Mouse (Mus musculus) heart, embryonic 14.5 days (tissue): ENCODE data around the gene Kif3a. TPM values are rescaled to one million over a fixed set of nuclear protein-coding genes. Genes with fewer than 3 reads are reported as not detected.

Source experiments
- ATAC-seq: fragments of 200-750 bp; cut with Nextera tagmentation; 2 replicates; pipeline ENCODE4 v1.8.0; 2017; ENCODE audit warnings: low read depth, moderate TSS enrichment; ENCODE audit not compliant: insufficient number of reproducible peaks, insufficient read depth, low FRiP score
- H3K27ac ChIP-seq, 2 experiments: fragments of 200-500 bp in 1 of 2; fragments of 300-500 bp in 1 of 2; sonication (generic) in 1 of 2; replicated peaks in 1 of 2; 2 replicates each; pipeline ENCODE4 v1.5.1; 2012 to 2014; ENCODE audit warnings: low read depth in 2 of 2, low read length in 2 of 2, control low read depth in 1 of 2, mild to moderate bottlenecking in 1 of 2, mixed read lengths in 1 of 2; ENCODE audit not compliant: control insufficient read depth in 1 of 2, insufficient read depth in 1 of 2
- H3K27me3 ChIP-seq: fragments of 300-500 bp; sonication (generic); 2 replicates; pipeline ENCODE4 v1.6.1; 2014; ENCODE audit warnings: mild to moderate bottlenecking, low read length, control low read depth; ENCODE audit not compliant: control insufficient read depth, insufficient read depth
- H3K36me3 ChIP-seq: fragments of 300-500 bp; sonication (generic); 2 replicates; pipeline ENCODE4 v1.6.1; 2014; ENCODE audit warnings: mild to moderate bottlenecking, control low read depth, low read length, mixed read lengths; ENCODE audit not compliant: control insufficient read depth, insufficient read depth
- H3K4me1 ChIP-seq, 2 experiments: fragments of 200-500 bp in 1 of 2; fragments of 300-500 bp in 1 of 2; sonication (generic) in 1 of 2; 2 replicates each; pipeline ENCODE4 v1.6.1; 2012 to 2014; ENCODE audit warnings: low read length in 2 of 2, control low read depth in 1 of 2, mixed read lengths in 1 of 2; ENCODE audit not compliant: control insufficient read depth in 2 of 2, insufficient read depth in 2 of 2
- H3K4me2 ChIP-seq: fragments of 300-500 bp; sonication (generic); 2 replicates; pipeline ENCODE4 v1.6.1; 2014; ENCODE audit warnings: mild to moderate bottlenecking, low read length
- H3K4me3 ChIP-seq, 2 experiments: fragments of 200-500 bp in 1 of 2; fragments of 300-500 bp in 1 of 2; sonication (generic) in 1 of 2; 2 replicates each; pipeline ENCODE4 v1.5.1; 2012 to 2014; ENCODE audit warnings: low read length in 2 of 2, mild to moderate bottlenecking in 2 of 2, control low read depth in 1 of 2, low read depth in 1 of 2, moderate library complexity in 1 of 2; ENCODE audit not compliant: control insufficient read depth in 1 of 2, insufficient read depth in 1 of 2
- H3K9ac ChIP-seq: fragments of 300-500 bp; sonication (generic); 2 replicates; pipeline ENCODE4 v1.6.1; 2014; ENCODE audit warnings: mild to moderate bottlenecking, low read length
- H3K9me3 ChIP-seq: fragments of 300-500 bp; sonication (generic); 2 replicates; pipeline ENCODE4 v1.6.1; 2016; ENCODE audit warnings: low read length, control low read depth; ENCODE audit not compliant: control insufficient read depth
- WGBS: fragments of 180-500 bp; shearing (Covaris S2); extraction: QIAGEN DNeasy Blood & Tissue Kit; methylation state at CpG from one replicate; pipeline ENCODE4 v1.1.7; 2014; 5-methylcytosine and 5-hydroxymethylcytosine counted together
- polyA plus RNA-seq: library from polyadenylated mRNA; unstranded; fragments of >200 nt; fragmentation: Nextera tagmentation; extraction: Ambion mirVana; gene quantifications from 2 replicates; pipeline ENCODE4 v1.2.1, GENCODE M21; 2014

The Kif3a gene
- polyA plus RNA-seq, 1 experiment from 2014 or later, result 38.3 TPM

DNA sequence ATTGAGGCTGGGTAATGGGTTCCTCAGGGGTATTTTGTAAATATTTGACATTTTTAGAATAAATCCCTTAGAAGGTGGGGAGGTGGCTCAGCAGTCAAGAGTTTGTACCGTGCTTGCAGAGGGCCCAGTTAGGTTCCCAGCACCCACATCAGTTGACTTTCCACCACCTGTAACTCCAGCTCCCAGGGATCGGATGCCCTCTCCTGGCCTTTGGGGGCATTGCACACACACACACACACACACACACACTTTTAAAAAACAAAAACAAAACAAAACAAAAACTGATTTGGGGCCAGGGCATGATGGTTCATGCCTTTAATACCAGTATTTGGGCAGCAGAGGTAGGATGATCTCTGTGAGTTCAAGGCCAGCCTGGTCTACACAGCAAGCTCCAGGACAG is 56.9 kb downstream of the Kif3a start:
- no peaks in the 10 kb centered on the region for H3K27me3 ChIP-seq
- no peak overlapping the region for H3K4me3 ChIP-seq
- no peak overlapping the region for H3K9ac ChIP-seq
- H3K27ac ChIP-seq, result no peak overlapping the region
- H3K9me3 ChIP-seq, result peaks cover 4% of the 10 kb centered on the region; the same call in 1 of the 2 replicates
- no peaks in the 10 kb centered on the region for H3K36me3 ChIP-seq
- no peak for ATAC-seq
- H3K4me2 ChIP-seq, result no peak overlapping the region
- no peaks in the 10 kb centered on the region; a peak in 2 of 4 replicates for H3K4me1 ChIP-seq
- 89% methylated on average over 2 of the region's 2 CpGs for WGBS

DNA sequence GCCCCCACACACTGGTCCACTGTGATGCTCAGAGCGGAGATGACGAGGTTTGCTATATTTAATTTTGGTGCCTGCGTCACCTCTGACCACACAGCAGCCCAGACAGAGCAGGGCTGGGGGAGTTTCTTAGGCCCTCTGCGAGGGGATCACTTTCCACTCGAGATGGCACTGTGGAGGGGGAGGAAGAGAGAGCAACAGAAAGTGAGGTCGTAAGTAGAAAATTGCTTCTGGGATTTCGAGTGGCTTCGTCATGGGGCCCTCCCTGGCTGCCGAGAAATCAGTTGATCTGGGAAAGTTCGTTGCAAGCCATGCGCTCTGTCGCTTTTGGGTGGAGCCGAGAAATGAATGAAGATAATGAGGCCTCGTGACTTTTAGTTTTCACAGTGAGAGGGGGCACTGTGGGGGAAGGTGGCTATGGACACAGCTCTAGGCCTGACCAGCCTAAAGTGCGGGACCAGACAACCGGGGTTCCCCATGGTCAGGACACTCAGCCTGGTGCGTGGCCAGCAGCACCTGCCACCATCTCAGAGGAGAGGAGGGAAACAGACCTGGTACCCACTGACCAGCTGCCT is 59.7 kb downstream of the Kif3a start:
- ATAC-seq, result no peak
- Histone ChIP-seq H3K9ac (peak overlapping the region; percentile 12; the same call in 1 of the 2 replicates), H3K4me2 (no peak overlapping the region), H3K27ac (no peak overlapping the region), H3K4me3 (no peak overlapping the region), H3K9me3 (peaks cover 4% of the 10 kb centered on the region; the same call in 1 of the 2 replicates), H3K4me1 (no peaks in the 10 kb centered on the region; a peak in 2 of 4 replicates), H3K27me3 (no peaks in the 10 kb centered on the region), H3K36me3 (no peaks in the 10 kb centered on the region)
- 55% methylated on average over 17 of the region's 17 CpGs for WGBS

DNA sequence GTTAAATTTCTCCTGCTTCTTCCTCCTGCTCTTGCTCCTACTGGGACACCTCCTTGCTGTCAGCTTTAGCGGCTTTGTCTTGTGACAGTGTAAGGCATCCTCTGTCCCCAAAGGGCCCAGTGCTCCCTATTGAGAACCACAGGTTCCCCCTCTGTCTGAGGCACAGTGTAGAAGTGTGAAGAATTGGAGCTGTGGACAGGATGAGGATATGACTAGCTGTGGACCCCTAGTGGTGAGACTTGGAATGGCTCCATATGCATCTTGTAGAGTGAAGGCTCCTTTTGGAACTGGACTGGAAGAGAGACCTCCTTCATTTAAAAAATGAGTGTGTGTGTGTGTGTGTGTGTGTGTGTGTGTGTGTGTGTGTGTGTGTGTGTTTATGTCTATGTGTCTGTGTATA is 60.7 kb downstream of the Kif3a start:
- H3K9ac ChIP-seq, result no peak overlapping the region
- peaks cover 4% of the 10 kb centered on the region; the same call in 1 of the 2 replicates for H3K9me3 ChIP-seq
- no peak overlapping the region for H3K27ac ChIP-seq
- WGBS, result 8% methylated on average over 1 of the region's 1 CpGs
- ATAC-seq, result no peak
- no peak overlapping the region for H3K4me2 ChIP-seq
- H3K36me3 ChIP-seq, result no peaks in the 10 kb centered on the region
- no peaks in the 10 kb centered on the region for H3K27me3 ChIP-seq
- no peak overlapping the region for H3K4me3 ChIP-seq
- H3K4me1 ChIP-seq, result no peaks in the 10 kb centered on the region; a peak in 2 of 4 replicates

- WGBS, result 70% methylated on average over 14 of the region's 14 CpGs
- H3K4me1 ChIP-seq, result peaks cover 4% of the 10 kb centered on the region in 2 experiments; a peak in 2 of 4 replicates
- H3K27me3 ChIP-seq, result peaks cover 21% of the 10 kb centered on the region; the same call in 1 of the 2 replicates
- H3K9ac ChIP-seq, result no peak overlapping the region
- no peak; the same call in 1 of the 2 replicates for ATAC-seq
- no peaks in the 10 kb centered on the region for H3K36me3 ChIP-seq
- no peak overlapping the region for H3K27ac ChIP-seq
- H3K4me3 ChIP-seq, result no peak overlapping the region
- no peak overlapping the region for H3K4me2 ChIP-seq
- no peaks in the 10 kb centered on the region for H3K9me3 ChIP-seq
These were observed 65.0 kb downstream of the Kif3a start for GRCm38 (mm10) chr11:53632122-53632733.

GRCm38 (mm10) chr11:53633644-53634043 is 66.5 kb downstream of the Kif3a start:
- H3K27me3 ChIP-seq, result peaks cover 28% of the 10 kb centered on the region; the same call in 1 of the 2 replicates
- 86% methylated on average over 7 of the region's 7 CpGs for WGBS
- H3K36me3 ChIP-seq, result no peaks in the 10 kb centered on the region
- no peaks in the 10 kb centered on the region for H3K9me3 ChIP-seq
- H3K27ac ChIP-seq, result no peak overlapping the region
- H3K4me3 ChIP-seq, result no peak overlapping the region
- H3K9ac ChIP-seq, result no peak overlapping the region
- no peak for ATAC-seq
- H3K4me2 ChIP-seq, result no peak overlapping the region
- H3K4me1 ChIP-seq, result peaks cover 4% of the 10 kb centered on the region in 2 experiments; a peak in 2 of 4 replicates

DNA sequence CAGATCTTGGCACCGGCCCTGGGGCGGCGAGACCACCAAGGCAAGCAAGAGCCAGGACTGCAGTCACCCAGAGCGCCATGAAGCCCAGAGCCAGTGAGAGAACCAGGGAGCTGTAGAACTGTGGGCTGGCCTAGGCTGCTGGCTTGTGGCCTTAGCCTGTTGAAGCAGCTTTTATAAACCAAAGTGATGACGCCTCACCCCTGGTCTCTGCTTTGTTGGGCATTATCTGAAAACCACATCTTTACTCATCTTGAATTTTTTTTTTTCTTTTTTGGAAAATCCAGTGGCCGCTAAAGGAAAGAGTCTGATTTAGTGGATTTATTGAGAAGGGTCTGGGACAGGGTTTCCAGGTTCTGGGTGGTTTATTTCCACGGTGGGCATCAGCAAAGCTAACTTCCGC is 67.4 kb downstream of the Kif3a start, which contains the start of gene Il13:
TSS of gene Il13 (minus strand) at position 147 of the 400 bp plus-strand sequence.
- WGBS, result 93% methylated on average over 8 of the region's 8 CpGs
- no peak for ATAC-seq
- H3K4me3 ChIP-seq, result no peak within 1 kb of the TSS
- peaks cover 4% of the 10 kb centered on the region in 2 experiments; a peak in 2 of 4 replicates for H3K4me1 ChIP-seq
- no peak within 1 kb of the TSS for H3K4me2 ChIP-seq
- H3K36me3 ChIP-seq, result no peaks in the 10 kb centered on the region
- H3K9ac ChIP-seq, result no peak within 1 kb of the TSS
- peaks cover 28% of the 10 kb centered on the region; the same call in 1 of the 2 replicates for H3K27me3 ChIP-seq
- H3K9me3 ChIP-seq, result no peaks in the 10 kb centered on the region
- no peak within 1 kb of the TSS for H3K27ac ChIP-seq

DNA sequence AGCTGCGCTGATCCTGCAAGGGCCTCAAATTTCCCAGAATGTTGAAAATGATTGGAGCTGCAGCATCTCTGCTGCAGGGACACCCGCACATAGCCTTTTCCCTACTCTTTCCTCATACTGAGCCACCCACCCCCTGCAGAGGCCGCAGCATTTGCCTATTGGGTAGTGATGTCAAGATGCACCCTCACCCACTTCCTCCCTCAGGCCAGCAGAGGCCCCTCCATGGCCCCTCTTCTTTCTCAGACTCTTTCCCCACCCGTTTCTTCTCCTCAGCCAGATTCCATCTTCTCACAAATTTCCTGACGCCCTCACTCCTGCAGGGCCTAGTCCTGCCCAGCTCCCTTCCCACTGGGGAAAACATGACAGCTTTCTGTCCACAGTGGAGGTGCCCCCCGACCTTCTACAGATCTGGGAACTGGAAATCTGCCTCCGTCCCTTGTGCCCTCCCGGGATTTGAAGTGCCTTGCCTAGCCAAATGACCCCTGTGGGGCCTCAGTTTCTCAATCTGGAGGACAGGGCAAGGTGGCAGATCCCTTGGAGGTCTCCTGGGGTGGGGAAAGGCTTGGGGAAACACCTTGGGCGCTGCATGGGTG is 68.5 kb downstream of the Kif3a start:
- H3K9ac ChIP-seq, result no peak overlapping the region
- no peak for ATAC-seq
- peaks cover 4% of the 10 kb centered on the region in 2 experiments; a peak in 2 of 4 replicates for H3K4me1 ChIP-seq
- H3K27ac ChIP-seq, result no peak overlapping the region
- peak overlapping the region; percentile 29 to 40; a peak in 3 of 4 replicates for H3K4me3 ChIP-seq
- WGBS, result 44% methylated on average over 9 of the region's 9 CpGs
- peaks cover 28% of the 10 kb centered on the region; the same call in 1 of the 2 replicates for H3K27me3 ChIP-seq
- H3K4me2 ChIP-seq, result peak overlapping the region; percentile 79
- no peaks in the 10 kb centered on the region for H3K9me3 ChIP-seq
- H3K36me3 ChIP-seq, result no peaks in the 10 kb centered on the region
